In the genomic region with DNA sequence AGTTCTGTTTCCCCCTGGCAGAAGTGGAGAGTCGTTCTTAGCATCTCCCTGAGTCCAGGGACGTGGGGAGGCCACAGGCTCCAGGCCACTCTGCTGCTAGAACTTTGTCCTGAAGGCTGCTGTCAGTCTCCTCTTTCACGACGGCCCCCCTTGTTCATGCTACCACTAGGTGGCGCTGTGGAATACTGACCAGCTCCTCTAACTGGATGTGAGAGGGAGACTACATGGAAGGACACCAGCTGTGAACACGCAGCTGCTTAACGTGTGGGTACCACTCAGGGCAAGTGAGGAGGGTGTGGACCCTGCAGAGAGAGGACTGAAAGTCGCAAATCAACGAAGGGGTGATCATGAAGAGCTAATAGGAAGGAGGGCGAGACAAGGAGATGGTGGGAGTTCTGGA, we compare ENCODE assay signal across 9 mouse cellular contexts. TPM values are rescaled to one million over a fixed set of nuclear protein-coding genes. Genes with fewer than 3 reads are reported as not detected.
DNase-seq lines count a peak whose midpoint lies in the region; ATAC-seq and TF ChIP-seq lines count a peak whose summit lies in the region.
"Had no signal": no experiment of that assay in that cellular context is flagged by ENCODE, and none has a peak within 500 bp of the region (broad histone marks: within the 10 kb centered on the region; RNA-seq: fewer than 3 reads in every experiment).

No protein-coding gene starts in this region.

- peak; percentile 80 for TF ChIP-seq CTCF in left cerebral cortex, adult 2 months (IDR thresholded peaks at IDR 0.05)
- TF ChIP-seq CTCF in lung, postnatal 0 days (IDR thresholded peaks at IDR 0.05) = peak; percentile 97

- TF ChIP-seq EP300 in lung, postnatal 0 days (IDR thresholded peaks at IDR 0.05) = no peak

- peaks cover 16% of the 10 kb centered on the region; the same call in 1 of the 2 replicates for H3K27me3 ChIP-seq in embryonic facial prominence, embryonic 10.5 days (replicated peaks; ENCODE audit: low read depth, poor library complexity, severe bottlenecking)
- no peaks in the 10 kb centered on the region for H3K27me3 ChIP-seq in lung, postnatal 0 days (replicated peaks; ENCODE audit: insufficient read depth, low read length)
- H3K27me3 ChIP-seq: heart, embryonic 13.5 days had no signal

- H3K36me3 ChIP-seq in embryonic facial prominence, embryonic 10.5 days (replicated peaks) = no peaks in the 10 kb centered on the region
- no peaks in the 10 kb centered on the region for H3K36me3 ChIP-seq in lung, postnatal 0 days (ENCODE audit: insufficient read depth, low read length)
- H3K36me3 ChIP-seq: heart, embryonic 13.5 days had no signal

- 15% methylated on average over 10 of the region's 10 CpGs for WGBS in embryonic facial prominence, embryonic 10.5 days
- 13% methylated on average over 10 of the region's 10 CpGs for WGBS in lung, postnatal 0 days

- H3K4me3 ChIP-seq in left cerebral cortex, adult 2 months = no peak overlapping the region
- H3K4me3 ChIP-seq in embryonic facial prominence, embryonic 10.5 days = no peak overlapping the region
- no peak overlapping the region for H3K4me3 ChIP-seq in lung, postnatal 0 days (ENCODE audit: low read depth, low read length)
- H3K4me3 ChIP-seq: heart, embryonic 13.5 days had no signal

- ATAC-seq in lung, postnatal 0 days = peak; percentile 53

- peak; percentile 40 to 58 for DNase-seq in left cerebral cortex, adult 2 months (ENCODE audit: extremely low spot score in 1 of 2, low spot score in 2 of 2)
- no peak for DNase-seq in left cerebral cortex, postnatal 36 days (ENCODE audit: low spot score in 2 of 2)
- peak; percentile 71 for DNase-seq in adrenal gland, postnatal 25 days
- DNase-seq in embryonic facial prominence, embryonic 10.5 days (ENCODE audit: low spot score) = peak; percentile 80
- DNase-seq in induced T-regulatory cell, adult 2 months (ENCODE audit: low read depth) = peak; percentile 84
- peak; percentile 75 for DNase-seq in lung, postnatal 0 days (ENCODE audit: low spot score)
- DNase-seq in right cerebral cortex, postnatal 14 days = peak; percentile 65
- DNase-seq in urinary bladder, postnatal 36 days (ENCODE audit: low spot score in 2 of 2) = peak; percentile 42 to 62

- H3K4me1 ChIP-seq in embryonic facial prominence, embryonic 10.5 days = peaks cover 27% of the 10 kb centered on the region
- no peaks in the 10 kb centered on the region for H3K4me1 ChIP-seq in lung, postnatal 0 days (ENCODE audit: insufficient read depth, low read depth, low read length)

- no peak overlapping the region for H3K9ac ChIP-seq in lung, postnatal 0 days (replicated peaks; ENCODE audit: low read depth)
- H3K9ac ChIP-seq: heart, embryonic 13.5 days had no signal

- H3K4me2 ChIP-seq in lung, postnatal 0 days (replicated peaks; ENCODE audit: low read depth, low read length) = no peak overlapping the region
- H3K4me2 ChIP-seq: heart, embryonic 13.5 days had no signal

- no peaks in the 10 kb centered on the region for H3K9me3 ChIP-seq in embryonic facial prominence, embryonic 10.5 days
- H3K9me3 ChIP-seq in lung, postnatal 0 days (ENCODE audit: low read length) = no peaks in the 10 kb centered on the region
- H3K9me3 ChIP-seq: heart, embryonic 13.5 days had no signal

- intact Hi-C loops in left cerebral cortex, adult 2 months (cut with DNase I) = no loop called here
- intact Hi-C loops in left cerebral cortex, postnatal 36 days (cut with DNase I) = no loop called here

- H3K27ac ChIP-seq in left cerebral cortex, adult 2 months = no peak overlapping the region
- H3K27ac ChIP-seq in embryonic facial prominence, embryonic 10.5 days (replicated peaks) = no peak overlapping the region
- H3K27ac ChIP-seq in lung, postnatal 0 days (ENCODE audit: low read length) = no peak overlapping the region
- H3K27ac ChIP-seq: heart, embryonic 13.5 days had no signal

RNA-seq across cellular contexts. Expression of gene Kifc5b, which starts 21.3 kb away (rescaled TPM):
- 1 to 10 TPM; 3.3 to 4.6 TPM for total RNA-seq in left cerebral cortex, adult 2 months (2021)
- total RNA-seq in left cerebral cortex, postnatal 36 days (2021) = 1 to 10 TPM; 1.9 to 4.2 TPM
- 3.5 and 4.0 TPM in 2 replicates for total RNA-seq in adrenal gland, postnatal 25 days (2021)
- polyA plus RNA-seq in embryonic facial prominence, embryonic 10.5 days (2016; fragmentation: Nextera tagmentation; extraction: Ambion mirVana) = 11.6 and 12.1 TPM in 2 replicates
- polyA plus RNA-seq in lung, postnatal 0 days (2015; fragmentation: Nextera tagmentation; extraction: Ambion mirVana) = 0.35 and 0.44 TPM in 2 replicates

RNA-seq across cellular contexts. Expression of gene Phf1, which starts 37.3 kb away (rescaled TPM):
- total RNA-seq in left cerebral cortex, adult 2 months (2021) = 10 to 100 TPM; 33.8 to 39.5 TPM
- total RNA-seq in left cerebral cortex, postnatal 36 days (2021) = 10 to 100 TPM; 28.9 to 30.8 TPM
- total RNA-seq in adrenal gland, postnatal 25 days (2021) = 29.8 and 44.1 TPM in 2 replicates
- 3.8 and 4.7 TPM in 2 replicates for polyA plus RNA-seq in embryonic facial prominence, embryonic 10.5 days (2016; fragmentation: Nextera tagmentation; extraction: Ambion mirVana)
- polyA plus RNA-seq in lung, postnatal 0 days (2015; fragmentation: Nextera tagmentation; extraction: Ambion mirVana) = 15.2 and 16.2 TPM in 2 replicates

RNA-seq across cellular contexts. Expression of gene Cuta, which starts 43.8 kb away (rescaled TPM):
- 100 to 1,000 TPM; 103 to 110 TPM for total RNA-seq in left cerebral cortex, adult 2 months (2021)
- 100 to 1,000 TPM in 1 of 2 experiments, 10 to 100 TPM in 1; 99.1 to 111 TPM for total RNA-seq in left cerebral cortex, postnatal 36 days (2021)
- 150 and 153 TPM in 2 replicates for total RNA-seq in adrenal gland, postnatal 25 days (2021)
- polyA plus RNA-seq in embryonic facial prominence, embryonic 10.5 days (2016; fragmentation: Nextera tagmentation; extraction: Ambion mirVana) = 176 and 182 TPM in 2 replicates
- 179 and 180 TPM in 2 replicates for polyA plus RNA-seq in lung, postnatal 0 days (2015; fragmentation: Nextera tagmentation; extraction: Ambion mirVana)

RNA-seq across cellular contexts. Expression of gene Syngap1, which starts 45.5 kb away (rescaled TPM):
- 100 to 1,000 TPM; 452 to 471 TPM for total RNA-seq in left cerebral cortex, adult 2 months (2021)
- total RNA-seq in left cerebral cortex, postnatal 36 days (2021) = 100 to 1,000 TPM; 419 to 475 TPM
- 25.9 and 26.7 TPM in 2 replicates for total RNA-seq in adrenal gland, postnatal 25 days (2021)
- 1.4 and 1.6 TPM in 2 replicates for polyA plus RNA-seq in embryonic facial prominence, embryonic 10.5 days (2016; fragmentation: Nextera tagmentation; extraction: Ambion mirVana)
- 1.0 and 1.4 TPM in 2 replicates for polyA plus RNA-seq in lung, postnatal 0 days (2015; fragmentation: Nextera tagmentation; extraction: Ambion mirVana)

RNA-seq across cellular contexts. Expression of gene Nkx2-5, which starts 50.8 kb away (rescaled TPM):
- not detected for total RNA-seq in left cerebral cortex, adult 2 months (2021)
- not detected for total RNA-seq in left cerebral cortex, postnatal 36 days (2021)
- not detected in 2 replicates for total RNA-seq in adrenal gland, postnatal 25 days (2021)
- 0.48 and 0.75 TPM in 2 replicates for polyA plus RNA-seq in embryonic facial prominence, embryonic 10.5 days (2016; fragmentation: Nextera tagmentation; extraction: Ambion mirVana)
- polyA plus RNA-seq in lung, postnatal 0 days (2015; fragmentation: Nextera tagmentation; extraction: Ambion mirVana) = 0.38 and 1.2 TPM in 2 replicates

Comparison
In these comparisons a context has a peak if more than half of its experiments do, and no peak if none do; other contexts are left out.
1. DNase-seq: peak in left cerebral cortex, adult 2 months (2 of 2), adrenal gland, postnatal 25 days (single experiment), embryonic facial prominence, embryonic 10.5 days (single experiment), induced T-regulatory cell, adult 2 months (single experiment), lung, postnatal 0 days (single experiment), right cerebral cortex, postnatal 14 days (single experiment) and urinary bladder, postnatal 36 days (2 of 2); none in left cerebral cortex, postnatal 36 days (0 of 2).